Mouse (Mus musculus) hindbrain, embryonic 12.5 days (tissue): Measurements from ENCODE around the gene Ddx23. TPM values are rescaled to one million over a fixed set of nuclear protein-coding genes. Genes with fewer than 3 reads are reported as not detected.

Experiments used
- ATAC-seq: fragments of 200-750 bp; cut with Nextera tagmentation; 2 replicates; pipeline ENCODE4 v1.8.0; 2017; ENCODE audit warnings: moderate TSS enrichment; ENCODE audit not compliant: low FRiP score
- H3K27ac ChIP-seq: fragments of 300-500 bp; sonication (generic); 2 replicates; pipeline ENCODE4 v1.5.1; 2016; ENCODE audit warnings: mild to moderate bottlenecking
- H3K27me3 ChIP-seq: fragments of 300-500 bp; sonication (generic); 2 replicates; pipeline ENCODE4 v1.6.1; 2016; ENCODE audit warnings: mild to moderate bottlenecking
- H3K36me3 ChIP-seq: fragments of 300-500 bp; sonication (generic); 2 replicates; pipeline ENCODE4 v1.6.1; 2016; ENCODE audit warnings: mild to moderate bottlenecking
- H3K4me1 ChIP-seq: fragments of 300-500 bp; sonication (generic); 2 replicates; pipeline ENCODE4 v1.6.1; 2016
- H3K4me2 ChIP-seq: fragments of 300-500 bp; sonication (generic); replicated peaks from 2 replicates; pipeline ENCODE4 v1.6.1; 2016; ENCODE audit warnings: mild to moderate bottlenecking
- H3K4me3 ChIP-seq: fragments of 300-500 bp; sonication (generic); 2 replicates; pipeline ENCODE4 v1.5.1; 2016; ENCODE audit warnings: mild to moderate bottlenecking
- H3K9ac ChIP-seq: fragments of 300-500 bp; sonication (generic); 2 replicates; pipeline ENCODE4 v1.6.1; 2016; ENCODE audit warnings: mild to moderate bottlenecking, moderate library complexity
- H3K9me3 ChIP-seq: fragments of 300-500 bp; sonication (generic); replicated peaks from 2 replicates; pipeline ENCODE4 v1.6.1; 2016; ENCODE audit warnings: mild to moderate bottlenecking
- WGBS: fragments of 180-500 bp; shearing (Covaris S2); methylation state at CpG from one replicate; pipeline ENCODE4 v1.1.7; 2016; 5-methylcytosine and 5-hydroxymethylcytosine counted together
- polyA plus RNA-seq: library from polyadenylated mRNA; unstranded; fragments of >200 nt; fragmentation: Nextera tagmentation; extraction: Ambion mirVana; gene quantifications from 2 replicates; pipeline ENCODE4 v1.2.1, GENCODE M21; 2016

The Ddx23 gene
- polyA plus RNA-seq, 1 experiment from 2014 or later = 21.9 TPM

GRCm38 (mm10) chr15:98596609-98597008 lies 66.1 kb downstream of the Ddx23 start:
- H3K9me3 ChIP-seq = no peaks in the 10 kb centered on the region
- no peak overlapping the region for H3K27ac ChIP-seq
- no peak overlapping the region for H3K4me2 ChIP-seq
- WGBS = 95% methylated on average over 14 of the region's 14 CpGs
- no peak overlapping the region for H3K4me3 ChIP-seq
- H3K36me3 ChIP-seq = peaks cover 98% of the 10 kb centered on the region
- no peak overlapping the region for H3K9ac ChIP-seq
- H3K4me1 ChIP-seq = peaks cover 3% of the 10 kb centered on the region; the same call in 1 of the 2 replicates
- no peaks in the 10 kb centered on the region for H3K27me3 ChIP-seq
- no peak for ATAC-seq

Other genes starting within 250 kb of the Ddx23 start
- gene Olfr282, start 231.7 kb downstream of the Ddx23 start, polyA plus RNA-seq = not detected in 2 replicates
- gene Olfr281, start 210.3 kb downstream of the Ddx23 start, polyA plus RNA-seq = not detected in 2 replicates
- gene OR5BS1P, start 193.0 kb downstream of the Ddx23 start, polyA plus RNA-seq = not detected in 2 replicates
- gene Lalba, start 180.2 kb downstream of the Ddx23 start, polyA plus RNA-seq = not detected in 2 replicates
- gene Olfr279, start 170.5 kb downstream of the Ddx23 start, polyA plus RNA-seq = not detected in 2 replicates
- 166 and 167 TPM in 2 replicates for gene Kansl2, start 128.6 kb downstream of the Ddx23 start, polyA plus RNA-seq
- gene Ccnt1, start 92.0 kb downstream of the Ddx23 start, polyA plus RNA-seq = 63.2 and 65.5 TPM in 2 replicates
- 0.43 and 0.46 TPM in 2 replicates for gene 4930415O20Rik, start 91.9 kb downstream of the Ddx23 start, polyA plus RNA-seq
- 15.9 and 18.6 TPM in 2 replicates for gene Adcy6, start 52.8 kb downstream of the Ddx23 start, polyA plus RNA-seq
- 110 and 113 TPM in 2 replicates for gene Cacnb3, start 32.1 kb downstream of the Ddx23 start, polyA plus RNA-seq
- gene Rnd1, start 14.6 kb upstream of the Ddx23 start, polyA plus RNA-seq = 6.4 and 6.5 TPM in 2 replicates
- gene Ccdc65, start 45.3 kb upstream of the Ddx23 start, polyA plus RNA-seq = 3.1 and 3.5 TPM in 2 replicates
- 14.3 and 15.1 TPM in 2 replicates for gene Fkbp11, start 65.3 kb upstream of the Ddx23 start, polyA plus RNA-seq
- 65.1 and 65.2 TPM in 2 replicates for gene Arf3, start 100.3 kb upstream of the Ddx23 start, polyA plus RNA-seq
- gene Wnt10b, start 115.3 kb upstream of the Ddx23 start, polyA plus RNA-seq = 0.59 and 0.91 TPM in 2 replicates
- 8.4 and 8.6 TPM in 2 replicates for gene Wnt1, start 127.0 kb upstream of the Ddx23 start, polyA plus RNA-seq
- 0.56 and 0.65 TPM in 2 replicates for gene Ddn, start 146.6 kb upstream of the Ddx23 start, polyA plus RNA-seq
- 71.0 and 78.9 TPM in 2 replicates for gene Prkag1, start 168.6 kb upstream of the Ddx23 start, polyA plus RNA-seq
- 12.2 and 12.5 TPM in 2 replicates for gene Kmt2d, start 208.3 kb upstream of the Ddx23 start, polyA plus RNA-seq
- 22.0 and 27.0 TPM in 2 replicates for gene Rhebl1, start 231.6 kb upstream of the Ddx23 start, polyA plus RNA-seq
- 0.84 and 1.1 TPM in 2 replicates for gene Dhh, start 235.6 kb upstream of the Ddx23 start, polyA plus RNA-seq